In genomic region chr6:97112177-97112576, GRCm38 (mm10) we compare ENCODE assay signal across 27 mouse cellular contexts. TPM values are rescaled to one million over a fixed set of nuclear protein-coding genes. Genes with fewer than 3 reads are reported as not detected.
DNase-seq lines count a peak whose midpoint lies in the region; ATAC-seq and TF ChIP-seq lines count a peak whose summit lies in the region.
"Had no signal": no experiment of that assay in that cellular context is flagged by ENCODE, and none has a peak within 500 bp of the region (broad histone marks: within the 10 kb centered on the region; RNA-seq: fewer than 3 reads in every experiment).

No protein-coding gene starts in this region.

- no peak overlapping the region for H3K4me2 ChIP-seq in embryonic facial prominence, embryonic 14.5 days (ENCODE audit: low read depth, low read length)
- H3K4me2 ChIP-seq in forebrain, postnatal 0 days (ENCODE audit: low read depth): no peak overlapping the region
- H3K4me2 ChIP-seq: embryonic facial prominence, embryonic 13.5 days; heart, embryonic 11.5 days; hindbrain, embryonic 13.5 days; limb, embryonic 12.5 days; liver, embryonic 13.5 days; lung, embryonic 15.5 days; neural tube, embryonic 12.5 days had no signal

- peak; percentile 22 for DNase-seq in embryonic facial prominence, embryonic 14.5 days (ENCODE audit: low spot score)
- DNase-seq in embryonic facial prominence, embryonic 10.5 days (ENCODE audit: low spot score): no peak
- DNase-seq in layer of hippocampus, adult 18-20 months (ENCODE audit: low spot score in 2 of 2): peak; percentile 29 to 77
- no peak for DNase-seq in layer of hippocampus, adult 9-10 months (ENCODE audit: low spot score)
- DNase-seq in forebrain, postnatal 0 days: peak; percentile 88
- peak; percentile 9 for DNase-seq in limb, embryonic 10.5 days (ENCODE audit: low spot score)
- DNase-seq in spleen, adult 18-20 months: no peak
- DNase-seq: adrenal gland, postnatal 10 days; cerebellum, adult 8-10 months; heart, postnatal 10 days; kidney, postnatal 36 days; liver, embryonic 13.5 days; thymus, postnatal 36 days had no signal

- H3K4me1 ChIP-seq in embryonic facial prominence, embryonic 14.5 days (ENCODE audit: control insufficient read depth, insufficient read depth, low read length): no peaks in the 10 kb centered on the region
- peaks cover 6% of the 10 kb centered on the region for H3K4me1 ChIP-seq in embryonic facial prominence, embryonic 10.5 days
- H3K4me1 ChIP-seq in forebrain, postnatal 0 days (ENCODE audit: insufficient read depth): no peaks in the 10 kb centered on the region
- H3K4me1 ChIP-seq in limb, embryonic 10.5 days: no peaks in the 10 kb centered on the region
- H3K4me1 ChIP-seq: embryonic facial prominence, embryonic 13.5 days; hindbrain, embryonic 13.5 days; limb, embryonic 12.5 days; lung, embryonic 15.5 days; midbrain, embryonic 10.5 days; neural tube, embryonic 12.5 days had no signal

- no peak overlapping the region for H3K27ac ChIP-seq in embryonic facial prominence, embryonic 14.5 days (replicated peaks; ENCODE audit: low read depth, low read length)
- H3K27ac ChIP-seq in embryonic facial prominence, embryonic 10.5 days (replicated peaks): no peak overlapping the region
- H3K27ac ChIP-seq in forebrain, postnatal 0 days (ENCODE audit: low read depth, low read length): no peak overlapping the region
- H3K27ac ChIP-seq in limb, embryonic 10.5 days: no peak overlapping the region
- H3K27ac ChIP-seq: embryonic facial prominence, embryonic 13.5 days; hindbrain, embryonic 13.5 days; limb, embryonic 12.5 days; liver, embryonic 13.5 days; lung, embryonic 15.5 days; macrophage; midbrain, embryonic 10.5 days; neural tube, embryonic 12.5 days had no signal

- H3K36me3 ChIP-seq in embryonic facial prominence, embryonic 14.5 days (ENCODE audit: control insufficient read depth, insufficient read depth, low read length): 0 out of 2 replicates have a peak, but pooled peaks cover 18% of the 10 kb centered on the region
- H3K36me3 ChIP-seq in embryonic facial prominence, embryonic 10.5 days (replicated peaks): peaks cover 10% of the 10 kb centered on the region
- peaks cover 15% of the 10 kb centered on the region; the same call in 1 of the 2 replicates for H3K36me3 ChIP-seq in forebrain, postnatal 0 days (ENCODE audit: insufficient read depth)
- peaks cover 33% of the 10 kb centered on the region for H3K36me3 ChIP-seq in limb, embryonic 10.5 days
- H3K36me3 ChIP-seq: liver, embryonic 13.5 days; midbrain, embryonic 10.5 days; neural tube, embryonic 12.5 days had no signal

- no peaks in the 10 kb centered on the region for H3K9me3 ChIP-seq in embryonic facial prominence, embryonic 14.5 days (ENCODE audit: control insufficient read depth, low read length)
- no peaks in the 10 kb centered on the region for H3K9me3 ChIP-seq in embryonic facial prominence, embryonic 10.5 days
- no peaks in the 10 kb centered on the region for H3K9me3 ChIP-seq in forebrain, postnatal 0 days (ENCODE audit: low read length)
- H3K9me3 ChIP-seq in limb, embryonic 10.5 days (replicated peaks): no peaks in the 10 kb centered on the region
- H3K9me3 ChIP-seq: embryonic facial prominence, embryonic 13.5 days; G1E; hindbrain, embryonic 13.5 days; limb, embryonic 12.5 days; liver, embryonic 13.5 days; lung, embryonic 15.5 days; midbrain, embryonic 10.5 days; neural tube, embryonic 12.5 days had no signal

- 71% methylated on average over 8 of the region's 8 CpGs for WGBS in embryonic facial prominence, embryonic 14.5 days
- 95% methylated on average over 8 of the region's 8 CpGs for WGBS in embryonic facial prominence, embryonic 10.5 days
- WGBS in forebrain, postnatal 0 days: 60% methylated on average over 8 of the region's 8 CpGs
- 95% methylated on average over 8 of the region's 8 CpGs for WGBS in limb, embryonic 10.5 days

- TF ChIP-seq CTCF in forebrain, postnatal 0 days (IDR thresholded peaks at IDR 0.05; ENCODE audit: low read depth): no peak

- ATAC-seq in embryonic facial prominence, embryonic 14.5 days (ENCODE audit: low read depth): no peak
- ATAC-seq in forebrain, postnatal 0 days: peak; percentile 92
- ATAC-seq: activated CD4-positive, CD25-positive, alpha-beta regulatory T cell, adult 4 months had no signal

- H3K4me3 ChIP-seq in embryonic facial prominence, embryonic 14.5 days (ENCODE audit: low read depth, low read length): no peak overlapping the region
- H3K4me3 ChIP-seq in embryonic facial prominence, embryonic 10.5 days: no peak overlapping the region
- H3K4me3 ChIP-seq in forebrain, postnatal 0 days (ENCODE audit: low read depth, low read length): no peak overlapping the region
- H3K4me3 ChIP-seq in limb, embryonic 10.5 days: no peak overlapping the region
- H3K4me3 ChIP-seq: embryonic facial prominence, embryonic 13.5 days; hindbrain, embryonic 13.5 days; limb, embryonic 12.5 days; liver, embryonic 13.5 days; lung, embryonic 15.5 days; midbrain, embryonic 10.5 days; neural tube, embryonic 12.5 days had no signal

- no peaks in the 10 kb centered on the region for H3K27me3 ChIP-seq in embryonic facial prominence, embryonic 14.5 days (replicated peaks; ENCODE audit: control insufficient read depth, insufficient read depth, low read length)
- H3K27me3 ChIP-seq in embryonic facial prominence, embryonic 10.5 days (replicated peaks; ENCODE audit: low read depth, poor library complexity, severe bottlenecking): 0 out of 2 replicates have a peak, but pooled peaks cover 3% of the 10 kb centered on the region
- H3K27me3 ChIP-seq in forebrain, postnatal 0 days (ENCODE audit: insufficient read depth, low read length): no peaks in the 10 kb centered on the region
- H3K27me3 ChIP-seq in limb, embryonic 10.5 days (ENCODE audit: low read depth, poor library complexity, severe bottlenecking): no peaks in the 10 kb centered on the region
- H3K27me3 ChIP-seq: embryonic facial prominence, embryonic 13.5 days; hindbrain, embryonic 13.5 days; limb, embryonic 12.5 days; liver, embryonic 13.5 days; lung, embryonic 15.5 days; neural tube, embryonic 12.5 days had no signal

- H3K9ac ChIP-seq in embryonic facial prominence, embryonic 14.5 days (ENCODE audit: low read depth, low read length): no peak overlapping the region
- H3K9ac ChIP-seq in forebrain, postnatal 0 days: no peak overlapping the region
- H3K9ac ChIP-seq: embryonic facial prominence, embryonic 13.5 days; hindbrain, embryonic 13.5 days; limb, embryonic 12.5 days; liver, embryonic 13.5 days; lung, embryonic 15.5 days; neural tube, embryonic 12.5 days had no signal

RNA-seq across cellular contexts. Expression of gene Eogt, which starts 36.8 kb away (rescaled TPM):
- 7.9 and 10.1 TPM in 2 replicates for polyA plus RNA-seq in embryonic facial prominence, embryonic 14.5 days (2014; fragmentation: Nextera tagmentation; extraction: Ambion mirVana)
- 9.3 and 10.5 TPM in 2 replicates for polyA plus RNA-seq in embryonic facial prominence, embryonic 10.5 days (2016; fragmentation: Nextera tagmentation; extraction: Ambion mirVana)
- 10 to 100 TPM; 17.8 to 19.6 TPM for total RNA-seq in layer of hippocampus, adult 18-20 months (2021)
- total RNA-seq in forebrain, postnatal 0 days (2014; rRNA removed): 18.0 and 24.8 TPM in 2 replicates
- 5.5 and 8.8 TPM in 2 replicates for polyA plus RNA-seq in forebrain, postnatal 0 days (2015; fragmentation: Nextera tagmentation; extraction: Ambion mirVana)
- 20.8 and 22.0 TPM in 2 replicates for polyA plus RNA-seq in limb, embryonic 10.5 days (2016; fragmentation: Nextera tagmentation; extraction: Ambion mirVana)

RNA-seq across cellular contexts. Expression of gene Fam19a4, which starts 52.0 kb away (rescaled TPM):
- 1.4 and 1.9 TPM in 2 replicates for polyA plus RNA-seq in embryonic facial prominence, embryonic 14.5 days (2014; fragmentation: Nextera tagmentation; extraction: Ambion mirVana)
- polyA plus RNA-seq in embryonic facial prominence, embryonic 10.5 days (2016; fragmentation: Nextera tagmentation; extraction: Ambion mirVana): 1.2 and 1.5 TPM in 2 replicates
- total RNA-seq in layer of hippocampus, adult 18-20 months (2021): under 1 TPM; 0.15 to 0.36 TPM
- 1.3 and 1.7 TPM in 2 replicates for total RNA-seq in forebrain, postnatal 0 days (2014; rRNA removed)
- 1.6 and 2.4 TPM in 2 replicates for polyA plus RNA-seq in forebrain, postnatal 0 days (2015; fragmentation: Nextera tagmentation; extraction: Ambion mirVana)
- polyA plus RNA-seq in limb, embryonic 10.5 days (2016; fragmentation: Nextera tagmentation; extraction: Ambion mirVana): 0.48 and 0.56 TPM in 2 replicates
- total RNA-seq: granulocyte monocyte progenitor cell, adult 5-6 weeks; heart, postnatal 10 days; monocyte, adult 5-6 weeks had no signal
- polyA plus RNA-seq: G1E; heart, embryonic 11.5 days; intestine, embryonic 14.5 days; liver, embryonic 13.5 days; macrophage; spleen, adult 2 months had no signal

Comparison
In these comparisons a context has a peak if more than half of its experiments do, and no peak if none do; other contexts are left out.
1. DNase-seq: peak in embryonic facial prominence, embryonic 14.5 days (single experiment), layer of hippocampus, adult 18-20 months (2 of 2), forebrain, postnatal 0 days (single experiment) and limb, embryonic 10.5 days (single experiment); none in embryonic facial prominence, embryonic 10.5 days (single experiment), layer of hippocampus, adult 9-10 months (single experiment) and spleen, adult 18-20 months (0 of 2).